ENCODE assay signal across 21 mouse cellular contexts in genomic region chr1:56548050-56548449, GRCm38 (mm10).
DNase-seq lines count a peak whose midpoint lies in the region; ATAC-seq and TF ChIP-seq lines count a peak whose summit lies in the region.
"Had no signal": no experiment of that assay in that cellular context is flagged by ENCODE, and none has a peak within 500 bp of the region (broad histone marks: within the 10 kb centered on the region; RNA-seq: fewer than 3 reads in every experiment).

No protein-coding gene starts in this region.

- 6% methylated on average over 2 of the region's 2 CpGs for WGBS in kidney, embryonic 14.5 days
- WGBS in kidney, embryonic 16.5 days: 2% methylated on average over 2 of the region's 2 CpGs
- 3% methylated on average over 2 of the region's 2 CpGs for WGBS in kidney, embryonic 15.5 days
- WGBS in kidney, postnatal 0 days: 12% methylated on average over 2 of the region's 2 CpGs

- peak; percentile 64; the same call in 1 of the 2 replicates for ATAC-seq in kidney, embryonic 14.5 days (ENCODE audit: low FRiP score, low TSS enrichment)
- ATAC-seq in kidney, embryonic 16.5 days (ENCODE audit: low FRiP score, low TSS enrichment): no peak; the same call in 1 of the 2 replicates
- ATAC-seq in kidney, embryonic 15.5 days (replicated peaks; ENCODE audit: low FRiP score): peak; percentile 75
- no peak for ATAC-seq in kidney, postnatal 0 days (replicated peaks; ENCODE audit: low FRiP score, low read depth)
- ATAC-seq: activated CD4-positive, CD25-positive, alpha-beta regulatory T cell, adult 4 months; CD4-positive, CD25-positive, alpha-beta regulatory T cell, adult 4 months; Patski had no signal

- no peak overlapping the region for H3K4me2 ChIP-seq in kidney, embryonic 14.5 days (replicated peaks; ENCODE audit: low read depth, low read length)
- no peak overlapping the region for H3K4me2 ChIP-seq in kidney, embryonic 16.5 days (replicated peaks; ENCODE audit: low read depth, low read length)
- H3K4me2 ChIP-seq in kidney, embryonic 15.5 days: no peak overlapping the region
- H3K4me2 ChIP-seq in kidney, postnatal 0 days (ENCODE audit: low read length): no peak overlapping the region

- H3K4me1 ChIP-seq in kidney, embryonic 14.5 days (ENCODE audit: control insufficient read depth, insufficient read depth, low read length): 0 out of 2 replicates have a peak, but pooled peaks cover 3% of the 10 kb centered on the region
- H3K4me1 ChIP-seq in kidney, embryonic 16.5 days (ENCODE audit: insufficient read depth, low read length): 0 out of 2 replicates have a peak, but pooled peaks cover 4% of the 10 kb centered on the region
- no peaks in the 10 kb centered on the region for H3K4me1 ChIP-seq in kidney, embryonic 15.5 days
- 0 out of 2 replicates have a peak, but pooled peaks cover 3% of the 10 kb centered on the region for H3K4me1 ChIP-seq in kidney, postnatal 0 days (replicated peaks; ENCODE audit: insufficient read depth, low read length)

- H3K9ac ChIP-seq in kidney, embryonic 14.5 days (ENCODE audit: low read depth, low read length): no peak overlapping the region
- H3K9ac ChIP-seq in kidney, embryonic 16.5 days (replicated peaks; ENCODE audit: low read length): no peak overlapping the region
- no peak overlapping the region for H3K9ac ChIP-seq in kidney, embryonic 15.5 days
- no peak overlapping the region for H3K9ac ChIP-seq in kidney, postnatal 0 days (ENCODE audit: low read depth, low read length)

- no peaks in the 10 kb centered on the region for H3K9me3 ChIP-seq in kidney, embryonic 14.5 days (ENCODE audit: control insufficient read depth, low read length)
- no peaks in the 10 kb centered on the region for H3K9me3 ChIP-seq in kidney, embryonic 16.5 days (ENCODE audit: low read length)
- H3K9me3 ChIP-seq in kidney, embryonic 15.5 days (replicated peaks): no peaks in the 10 kb centered on the region
- no peaks in the 10 kb centered on the region for H3K9me3 ChIP-seq in kidney, postnatal 0 days (replicated peaks; ENCODE audit: low read length)

- no peak overlapping the region for H3K4me3 ChIP-seq in kidney, embryonic 14.5 days (ENCODE audit: low read length)
- no peak overlapping the region for H3K4me3 ChIP-seq in kidney, embryonic 16.5 days (ENCODE audit: low read length)
- no peak overlapping the region for H3K4me3 ChIP-seq in kidney, embryonic 15.5 days (replicated peaks)
- H3K4me3 ChIP-seq in kidney, postnatal 0 days (replicated peaks; ENCODE audit: low read depth, low read length): no peak overlapping the region

- H3K27me3 ChIP-seq in kidney, embryonic 14.5 days (ENCODE audit: control insufficient read depth, insufficient read depth, low read length): no peaks in the 10 kb centered on the region
- no peaks in the 10 kb centered on the region for H3K27me3 ChIP-seq in kidney, embryonic 16.5 days (ENCODE audit: insufficient read depth, low read length)
- H3K27me3 ChIP-seq in kidney, embryonic 15.5 days: no peaks in the 10 kb centered on the region
- no peaks in the 10 kb centered on the region for H3K27me3 ChIP-seq in kidney, postnatal 0 days (ENCODE audit: insufficient read depth, low read length)
- H3K27me3 ChIP-seq: CH12.LX, Patski had no signal

- no peaks in the 10 kb centered on the region for H3K36me3 ChIP-seq in kidney, embryonic 14.5 days (ENCODE audit: control insufficient read depth, insufficient read depth, low read length)
- no peaks in the 10 kb centered on the region for H3K36me3 ChIP-seq in kidney, embryonic 16.5 days (ENCODE audit: insufficient read depth, low read length)
- H3K36me3 ChIP-seq in kidney, embryonic 15.5 days: no peaks in the 10 kb centered on the region
- no peaks in the 10 kb centered on the region for H3K36me3 ChIP-seq in kidney, postnatal 0 days (ENCODE audit: insufficient read depth, low read length)
- H3K36me3 ChIP-seq: G1E had no signal

- H3K27ac ChIP-seq in kidney, embryonic 14.5 days (ENCODE audit: low read depth, low read length): no peak overlapping the region
- no peak overlapping the region for H3K27ac ChIP-seq in kidney, embryonic 16.5 days (ENCODE audit: low read length)
- H3K27ac ChIP-seq in kidney, embryonic 15.5 days: no peak overlapping the region
- H3K27ac ChIP-seq in kidney, postnatal 0 days: no peak overlapping the region

- DNase-seq in kidney, adult 18-20 months: no peak
- peak; percentile 21 for DNase-seq in kidney, postnatal 0 days (ENCODE audit: low spot score)
- no peak for DNase-seq in kidney, postnatal 14 days
- DNase-seq: adrenal gland, adult 2 months; adrenal gland, adult 8-10 months; adrenal gland, postnatal 10 days; adrenal gland, postnatal 14 days; adrenal gland, postnatal 25 days; adrenal gland, postnatal 36 days; B cell, adult 2 months; cerebellum, adult 11 months; cerebellum, adult 11-12 months; cerebellum, adult 18-20 months had no signal

- no peak for TF ChIP-seq CTCF in kidney, postnatal 0 days (IDR thresholded peaks at IDR 0.05; ENCODE audit: low read depth)

Comparison
In these comparisons a context has a peak if more than half of its experiments do, and no peak if none do; other contexts are left out.
1. ATAC-seq: peak in kidney, embryonic 14.5 days (single experiment) and kidney, embryonic 15.5 days (single experiment); none in kidney, embryonic 16.5 days (single experiment) and kidney, postnatal 0 days (single experiment).